Mouse (Mus musculus): Measurements from ENCODE around the gene Gnptab. TPM values are rescaled to one million over a fixed set of nuclear protein-coding genes. Genes with fewer than 3 reads are reported as not detected.

The Gnptab gene
- total and polyA plus RNA-seq, 3 experiments: 14.2 to 24.1 TPM; not detected in 1

- Histone ChIP-seq H3K27ac (ENCODE audit: control insufficient read depth, low read depth, low read length) (no peak overlapping the region), H3K9me3 (replicated peaks; ENCODE audit: insufficient read depth, low read length) (no peaks in the 10 kb centered on the region), H3K79me2 (ENCODE audit: control insufficient read depth, insufficient read depth, low read length, poor library complexity) (peaks cover 56% of the 10 kb centered on the region), H3K4me3 (ENCODE audit: control insufficient read depth in 1 of 2, insufficient read depth in 1 of 2, low read depth in 2 of 2, low read length in 2 of 2) (no peak overlapping the region), H3K36me3 (ENCODE audit: control insufficient read depth in 1 of 2, insufficient read depth in 2 of 2, low read length in 2 of 2) (peaks cover 0 to 46% of the 10 kb centered on the region in 2 experiments; a peak in 2 of 4 replicates), H3K4me1 (ENCODE audit: control insufficient read depth in 1 of 2, insufficient read depth in 2 of 2, low read length in 2 of 2) (peaks cover 8 to 49% of the 10 kb centered on the region in 2 experiments), H3K9ac (ENCODE audit: control insufficient read depth, low read depth, low read length, poor library complexity, severe bottlenecking) (no peak overlapping the region), H3K27me3 (ENCODE audit: control insufficient read depth in 1 of 2, insufficient read depth in 2 of 2, low read length in 2 of 2) (no peaks in the 10 kb centered on the region)
- no peak for DNase-seq (ENCODE audit: low read depth, low spot score)
- no peak for TF ChIP-seq KAT2A (conservative IDR thresholded peaks at IDR 0.05; ENCODE audit: low read depth, low read length)
- TF ChIP-seq UBTF (IDR thresholded peaks at IDR 0.05; ENCODE audit: borderline replicate concordance, insufficient read depth, low read depth, low read length): no peak
- TF ChIP-seq GABPA (IDR thresholded peaks at IDR 0.05; ENCODE audit: low read depth, low read length): no peak
- TF ChIP-seq GATA1 (IDR thresholded peaks at IDR 0.05; ENCODE audit: low read depth, low read length): no peak
- TF ChIP-seq ETS1 (IDR thresholded peaks at IDR 0.05; ENCODE audit: low read depth, low read length): no peak
- TF ChIP-seq MYB (IDR thresholded peaks at IDR 0.05; ENCODE audit: low read depth, low read length): no peak
- TF ChIP-seq MEF2A (IDR thresholded peaks at IDR 0.05; ENCODE audit: extremely low read depth, insufficient replicate concordance, low read depth, low read length, poor library complexity, severe bottlenecking): no peak
- no peak for TF ChIP-seq RCOR1 (IDR thresholded peaks at IDR 0.05; ENCODE audit: low read depth, low read length)
- TF ChIP-seq EP300 (IDR thresholded peaks at IDR 0.05; ENCODE audit: low read depth in 1 of 2, low read length in 2 of 2): no peak
- TF ChIP-seq ZC3H11A (IDR thresholded peaks at IDR 0.05; ENCODE audit: low read depth, low read length): no peak
- no peak for TF ChIP-seq USF2 (IDR thresholded peaks at IDR 0.05; ENCODE audit: borderline replicate concordance in 1 of 2, insufficient read depth in 1 of 2, low read depth in 1 of 2, low read length in 2 of 2)
- TF ChIP-seq SMC3 (IDR thresholded peaks at IDR 0.05; ENCODE audit: low read depth, low read length): no peak
- TF ChIP-seq SIN3A (IDR thresholded peaks at IDR 0.05; ENCODE audit: low read length): no peak
- no peak for TF ChIP-seq ZKSCAN1 (IDR thresholded peaks at IDR 0.05; ENCODE audit: low read depth, low read length)
- TF ChIP-seq ZMIZ1 (IDR thresholded peaks at IDR 0.05; ENCODE audit: low read depth, low read length): no peak
- no peak for TF ChIP-seq NELFE (IDR thresholded peaks at IDR 0.05; ENCODE audit: low read depth, low read length)
- TF ChIP-seq MAFK (IDR thresholded peaks at IDR 0.05; ENCODE audit: borderline replicate concordance, low read depth, low read length): no peak
- no peak for TF ChIP-seq RAD21 (IDR thresholded peaks at IDR 0.05; ENCODE audit: low read depth, low read length)
Observed at GRCm38 (mm10) chr10:88384081-88384480, 5.1 kb downstream of the Gnptab start.

- Histone ChIP-seq H3K4me3 (ENCODE audit: control insufficient read depth in 1 of 2, insufficient read depth in 1 of 2, low read depth in 2 of 2, low read length in 2 of 2) (no peak overlapping the region), H3K9ac (ENCODE audit: control insufficient read depth, low read depth, low read length, poor library complexity, severe bottlenecking) (no peak overlapping the region), H3K9me3 (replicated peaks; ENCODE audit: insufficient read depth, low read length) (no peaks in the 10 kb centered on the region), H3K27me3 (ENCODE audit: control insufficient read depth in 1 of 2, insufficient read depth in 2 of 2, low read length in 2 of 2) (no peaks in the 10 kb centered on the region), H3K36me3 (ENCODE audit: control insufficient read depth in 1 of 2, insufficient read depth in 2 of 2, low read length in 2 of 2) (peaks cover 0 to 56% of the 10 kb centered on the region in 2 experiments; a peak in 2 of 4 replicates), H3K4me1 (ENCODE audit: control insufficient read depth in 1 of 2, insufficient read depth in 2 of 2, low read length in 2 of 2) (peaks cover 13 to 59% of the 10 kb centered on the region in 2 experiments), H3K79me2 (ENCODE audit: control insufficient read depth, insufficient read depth, low read length, poor library complexity) (peaks cover 55% of the 10 kb centered on the region), H3K27ac (ENCODE audit: control insufficient read depth, low read depth, low read length) (no peak overlapping the region)
- no peak for TF ChIP-seq HCFC1 (IDR thresholded peaks at IDR 0.05; ENCODE audit: low read depth, low read length)
- TF ChIP-seq EP300 (IDR thresholded peaks at IDR 0.05; ENCODE audit: low read depth in 1 of 2, low read length in 2 of 2): no peak
- no peak for TF ChIP-seq ETS1 (IDR thresholded peaks at IDR 0.05; ENCODE audit: low read depth, low read length)
- TF ChIP-seq ZC3H11A (IDR thresholded peaks at IDR 0.05; ENCODE audit: low read depth, low read length): no peak
- TF ChIP-seq RCOR1 (IDR thresholded peaks at IDR 0.05; ENCODE audit: low read depth, low read length): no peak
- no peak for TF ChIP-seq E2F4 (IDR thresholded peaks at IDR 0.05; ENCODE audit: borderline replicate concordance, low read depth, low read length)
- TF ChIP-seq MEF2A (IDR thresholded peaks at IDR 0.05; ENCODE audit: extremely low read depth, insufficient replicate concordance, low read depth, low read length, poor library complexity, severe bottlenecking): no peak
- TF ChIP-seq USF2 (IDR thresholded peaks at IDR 0.05; ENCODE audit: borderline replicate concordance in 1 of 2, insufficient read depth in 1 of 2, low read depth in 1 of 2, low read length in 2 of 2): no peak
- TF ChIP-seq MYB (IDR thresholded peaks at IDR 0.05; ENCODE audit: low read depth, low read length): no peak
- TF ChIP-seq MXI1 (IDR thresholded peaks at IDR 0.05; ENCODE audit: low read depth, low read length): no peak
- TF ChIP-seq POLR2AphosphoS5 (IDR thresholded peaks at IDR 0.05; ENCODE audit: borderline replicate concordance, low read depth, low read length): no peak
- no peak for TF ChIP-seq SIN3A (IDR thresholded peaks at IDR 0.05; ENCODE audit: low read length)
- no peak for TF ChIP-seq MAFK (IDR thresholded peaks at IDR 0.05; ENCODE audit: borderline replicate concordance, low read depth, low read length)
- no peak for TF ChIP-seq USF1 (IDR thresholded peaks at IDR 0.05; ENCODE audit: low read depth, low read length)
- TF ChIP-seq GATA1 (IDR thresholded peaks at IDR 0.05; ENCODE audit: low read depth, low read length): no peak
- no peak for TF ChIP-seq GABPA (IDR thresholded peaks at IDR 0.05; ENCODE audit: low read depth, low read length)
- no peak for DNase-seq (ENCODE audit: low read depth, low spot score)
Observed at GRCm38 (mm10) chr10:88385290-88385689, 6.4 kb downstream of the Gnptab start.
